In genomic region chr12:80013577-80013903, GRCm38 (mm10) we compare ENCODE assay signal across 11 mouse cellular contexts.
DNase-seq lines count a peak whose midpoint lies in the region; ATAC-seq and TF ChIP-seq lines count a peak whose summit lies in the region.
"Had no signal": no experiment of that assay in that cellular context is flagged by ENCODE, and none has a peak within 500 bp of the region (broad histone marks: within the 10 kb centered on the region; RNA-seq: fewer than 3 reads in every experiment).

No protein-coding gene starts in this region.

- no peaks in the 10 kb centered on the region for H3K36me3 ChIP-seq in heart, postnatal 0 days (replicated peaks; ENCODE audit: control insufficient read depth, insufficient read depth, low read length)
- H3K36me3 ChIP-seq in forebrain, embryonic 14.5 days (ENCODE audit: control insufficient read depth, insufficient read depth, low read length), result no peaks in the 10 kb centered on the region
- no peaks in the 10 kb centered on the region for H3K36me3 ChIP-seq in limb, embryonic 11.5 days (ENCODE audit: control insufficient read depth, insufficient read depth, low read length)
- H3K36me3 ChIP-seq in myocyte (ENCODE audit: control insufficient read depth, insufficient read depth), result no peaks in the 10 kb centered on the region

- no peaks in the 10 kb centered on the region for H3K9me3 ChIP-seq in heart, postnatal 0 days (replicated peaks; ENCODE audit: control insufficient read depth, low read length)
- no peaks in the 10 kb centered on the region for H3K9me3 ChIP-seq in forebrain, embryonic 14.5 days (replicated peaks; ENCODE audit: control insufficient read depth, low read length)
- H3K9me3 ChIP-seq in limb, embryonic 11.5 days (ENCODE audit: control insufficient read depth, low read length), result no peaks in the 10 kb centered on the region
- H3K9me3 ChIP-seq: megakaryocyte, embryonic 14.5 days had no signal

- no peak overlapping the region for H3ac ChIP-seq in myocyte (ENCODE audit: control insufficient read depth, insufficient read length)

- WGBS in heart, postnatal 0 days, result 78% methylated on average over 6 of the region's 6 CpGs
- WGBS in forebrain, embryonic 14.5 days, result 70% methylated on average over 6 of the region's 6 CpGs
- WGBS in limb, embryonic 11.5 days, result 69% methylated on average over 6 of the region's 6 CpGs

- TF ChIP-seq CTCF in heart, postnatal 0 days (IDR thresholded peaks at IDR 0.05; ENCODE audit: low read depth), result no peak

- no peak for TF ChIP-seq EP300 in heart, postnatal 0 days (IDR thresholded peaks at IDR 0.05; ENCODE audit: low read depth)

- no peaks in the 10 kb centered on the region for H3K79me2 ChIP-seq in myocyte (ENCODE audit: control insufficient read depth, insufficient read depth)

- H3K27me3 ChIP-seq in heart, postnatal 0 days (ENCODE audit: control insufficient read depth, insufficient read depth, low read length), result no peaks in the 10 kb centered on the region
- no peaks in the 10 kb centered on the region for H3K27me3 ChIP-seq in forebrain, embryonic 14.5 days (replicated peaks; ENCODE audit: control insufficient read depth, insufficient read depth, low read length)
- H3K27me3 ChIP-seq in limb, embryonic 11.5 days (ENCODE audit: control insufficient read depth, insufficient read depth, low read length), result no peaks in the 10 kb centered on the region
- no peaks in the 10 kb centered on the region for H3K27me3 ChIP-seq in myocyte (ENCODE audit: control insufficient read depth, insufficient read depth, insufficient read length)
- H3K27me3 ChIP-seq: CH12.LX had no signal

- H3K4me1 ChIP-seq in heart, postnatal 0 days (ENCODE audit: control insufficient read depth, insufficient read depth), result peaks cover 36% of the 10 kb centered on the region
- H3K4me1 ChIP-seq in forebrain, embryonic 14.5 days (ENCODE audit: control insufficient read depth, insufficient read depth, low read length), result peaks cover 8% of the 10 kb centered on the region; the same call in 1 of the 2 replicates
- H3K4me1 ChIP-seq in limb, embryonic 11.5 days (ENCODE audit: control insufficient read depth, insufficient read depth, low read length), result peaks cover 13% of the 10 kb centered on the region

- DNase-seq in heart, postnatal 0 days (ENCODE audit: low spot score), result no peak
- no peak for DNase-seq in heart, postnatal 10 days
- no peak for DNase-seq in forebrain, embryonic 14.5 days (ENCODE audit: low spot score)
- DNase-seq in limb, embryonic 11.5 days (ENCODE audit: low spot score), result no peak
- DNase-seq in yolk sac, embryonic 10.5 days (ENCODE audit: low spot score), result no peak
- no peak for DNase-seq in left cerebral cortex, adult 11 months (ENCODE audit: low spot score)
- DNase-seq: gastrocnemius, postnatal 25 days had no signal

- no peak overlapping the region for H3K9ac ChIP-seq in heart, postnatal 0 days (replicated peaks; ENCODE audit: low read depth, low read length)
- H3K9ac ChIP-seq in forebrain, embryonic 14.5 days (ENCODE audit: low read length), result no peak overlapping the region
- no peak overlapping the region for H3K9ac ChIP-seq in limb, embryonic 11.5 days (ENCODE audit: low read length)

- no peak for ATAC-seq in heart, postnatal 0 days (ENCODE audit: insufficient read depth, low read depth)
- ATAC-seq in forebrain, embryonic 14.5 days, result no peak; the same call in 1 of the 2 replicates
- ATAC-seq in limb, embryonic 11.5 days (ENCODE audit: insufficient number of reproducible peaks, low FRiP score, low TSS enrichment, low read depth), result no peak
- no peak for ATAC-seq in CD4-positive, CD25-positive, alpha-beta regulatory T cell, adult 4 months

- no peak overlapping the region for H3K4me3 ChIP-seq in heart, postnatal 0 days (ENCODE audit: low read depth, low read length)
- no peak overlapping the region for H3K4me3 ChIP-seq in forebrain, embryonic 14.5 days (ENCODE audit: low read depth, low read length)
- H3K4me3 ChIP-seq in limb, embryonic 11.5 days (ENCODE audit: low read depth, low read length), result no peak overlapping the region
- H3K4me3 ChIP-seq in myocyte, result no peak overlapping the region

- peak overlapping the region; percentile 37; the same call in 1 of the 2 replicates for H3K27ac ChIP-seq in heart, postnatal 0 days (ENCODE audit: low read depth)
- peak overlapping the region; percentile 58 for H3K27ac ChIP-seq in forebrain, embryonic 14.5 days (ENCODE audit: low read depth, low read length)
- peak overlapping the region; percentile 1; the same call in 1 of the 2 replicates for H3K27ac ChIP-seq in limb, embryonic 11.5 days (replicated peaks; ENCODE audit: low read depth, low read length)

- intact Hi-C loops in heart, postnatal 10 days (cut with DNase I), result loop anchor here (5.0 kb wide), 1 partner anchor 41 kb away; no protein-coding TSS in a partner anchor

- no peak for TF ChIP-seq POLR2A in myocyte (IDR thresholded peaks at IDR 0.05; ENCODE audit: insufficient read length, low read depth)

- peak overlapping the region; percentile 30; the same call in 1 of the 2 replicates for H3K4me2 ChIP-seq in heart, postnatal 0 days (ENCODE audit: low read depth, low read length)
- H3K4me2 ChIP-seq in forebrain, embryonic 14.5 days (ENCODE audit: low read length), result peak overlapping the region; percentile 30; the same call in 1 of the 2 replicates
- no peak overlapping the region for H3K4me2 ChIP-seq in limb, embryonic 11.5 days (ENCODE audit: low read depth, severe bottlenecking)
- peak overlapping the region; percentile 58 for H3K4me2 ChIP-seq in myocyte (ENCODE audit: low read depth)

TF ChIP-seq in myocyte, 11 proteins besides CTCF, POLR2A, EP300 and RAD21:
- no peak for TF ChIP-seq TCF12 (IDR thresholded peaks at IDR 0.05; ENCODE audit: insufficient read depth, poor library complexity, severe bottlenecking)
- no peak for TF ChIP-seq SRF (IDR thresholded peaks at IDR 0.05; ENCODE audit: control insufficient read depth, insufficient read length, low read depth)
- TF ChIP-seq CEBPB (IDR thresholded peaks at IDR 0.05; ENCODE audit: insufficient read depth, poor library complexity, severe bottlenecking), result no peak
- no peak for TF ChIP-seq E2F4 (IDR thresholded peaks at IDR 0.05; ENCODE audit: insufficient read depth)
- no peak for TF ChIP-seq TCF3 (IDR thresholded peaks at IDR 0.05; ENCODE audit: insufficient read length, low read depth)
- no peak for TF ChIP-seq REST (IDR thresholded peaks at IDR 0.05; ENCODE audit: insufficient read depth, insufficient read length)
- TF ChIP-seq MYOD1 (IDR thresholded peaks at IDR 0.05; ENCODE audit: control insufficient read depth in 1 of 3, insufficient read length in 2 of 3, low read depth in 2 of 3), result no peak
- no peak for TF ChIP-seq USF1 (IDR thresholded peaks at IDR 0.05; ENCODE audit: low read depth)
- TF ChIP-seq POLR2AphosphoS2 (IDR thresholded peaks at IDR 0.05; ENCODE audit: insufficient read length, low read depth), result no peak
- TF ChIP-seq MYOG (IDR thresholded peaks at IDR 0.05; ENCODE audit: control insufficient read depth in 1 of 3, insufficient read depth in 1 of 3, insufficient read length in 2 of 3, low read depth in 2 of 3), result no peak
- TF ChIP-seq MAX (IDR thresholded peaks at IDR 0.05; ENCODE audit: low read depth), result no peak
TF ChIP-seq in myocyte: peak in this region for 0.

Comparison
In these comparisons a context has a peak if more than half of its experiments do, and no peak if none do; other contexts are left out.
1. H3K27ac ChIP-seq: peak in every context shown above with its lines; median percentile 58 in forebrain, embryonic 14.5 days; 37 in heart, postnatal 0 days; 1 in limb, embryonic 11.5 days.